Mouse (Mus musculus) CD8-positive naive resting alpha-beta T cell, adult 57 days (primary cell): ENCODE data around the gene Fastkd5. TPM values are rescaled to one million over a fixed set of nuclear protein-coding genes. Genes with fewer than 3 reads are reported as not detected.

ENCODE experiments used
- total RNA-seq: library from RNA; stranded (reverse); gene quantifications from one replicate; pipeline ENCODE4 v1.2.4, GENCODE M21; 2023

The Fastkd5 gene
- total RNA-seq, result 7.4 TPM

GRCm38 (mm10) chr2:130629839-130630203, at the start of gene Fastkd5, which contains the start of gene Ubox5:
TSS of gene Fastkd5 (minus strand) at chr2:130630027.
TSS of gene Ubox5 (minus strand) at chr2:130630038.

GRCm38 (mm10) chr2:130667559-130667958, 37.7 kb upstream of the Fastkd5 start, which contains the start of gene Itpa:
TSS of gene Itpa (plus strand) at chr2:130667610.

GRCm38 (mm10) chr2:130664102-130664701, 34.4 kb upstream of the Fastkd5 start, which contains the start of gene Ddrgk1:
TSS of gene Ddrgk1 (minus strand) at chr2:130664659.

GRCm38 (mm10) chr2:130642684-130643369, 13.0 kb upstream of the Fastkd5 start, which contains the start of gene Lzts3:
TSS of gene Lzts3 (minus strand) at chr2:130642803.

GRCm38 (mm10) chr2:130582552-130582951, 47.3 kb downstream of the Fastkd5 start, which contains the start of gene Avp:
TSS of gene Avp (minus strand) at chr2:130582554.

GRCm38 (mm10) chr2:130575873-130576272, 54.0 kb downstream of the Fastkd5 start, which contains the start of gene Oxt:
TSS of gene Oxt (plus strand) at chr2:130576173.

Other genes starting within 250 kb of the Fastkd5 start
- 0.67 TPM for gene Cpxm1, start 232.5 kb downstream of the Fastkd5 start, total RNA-seq
- not detected for gene Gm28372, start 224.8 kb downstream of the Fastkd5 start, total RNA-seq
- gene 1700020A23Rik, start 224.8 kb downstream of the Fastkd5 start, total RNA-seq, result not detected
- gene Tmem239, start 223.5 kb downstream of the Fastkd5 start, total RNA-seq, result not detected
- 166 TPM for gene Vps16, start 205.7 kb downstream of the Fastkd5 start, total RNA-seq
- 25.7 TPM for gene Pced1a, start 205.3 kb downstream of the Fastkd5 start, total RNA-seq
- 118 TPM for gene Ptpra, start 179.7 kb downstream of the Fastkd5 start, total RNA-seq
- 57.2 TPM for gene Mrps26, start 66.3 kb downstream of the Fastkd5 start, total RNA-seq
- not detected for gene Oxt, start 53.9 kb downstream of the Fastkd5 start, total RNA-seq
- gene Avp, start 47.5 kb downstream of the Fastkd5 start, total RNA-seq, result not detected
- gene Ubox5, start within 50 bp of the Fastkd5 start, total RNA-seq, result 6.5 TPM
- 3.7 TPM for gene Lzts3, start 12.8 kb upstream of the Fastkd5 start, total RNA-seq
- 130 TPM for gene Ddrgk1, start 34.6 kb upstream of the Fastkd5 start, total RNA-seq
- gene Itpa, start 37.6 kb upstream of the Fastkd5 start, total RNA-seq, result 16.9 TPM
- 0.28 TPM for gene Slc4a11, start 67.5 kb upstream of the Fastkd5 start, total RNA-seq